Mouse (Mus musculus) myocyte (in vitro differentiated cells): ENCODE results near the gene Vmn1r54.

Source experiments
- E2F4 ChIP-seq: IDR thresholded peaks from one replicate; pipeline ENCODE4 v1.6.1; 2011; ENCODE audit warnings: mild to moderate bottlenecking, control low read depth, moderate library complexity; ENCODE audit not compliant: insufficient read depth
- MYOD1 ChIP-seq, 3 experiments: IDR thresholded peaks; one replicate each; pipeline ENCODE4 v1.6.1; 2011; ENCODE audit warnings: control low read depth in 2 of 3, low read depth in 2 of 3, mild to moderate bottlenecking in 2 of 3, moderate library complexity in 1 of 3; ENCODE audit not compliant: insufficient read length in 2 of 3, control insufficient read depth in 1 of 3
- POLR2A ChIP-seq: IDR thresholded peaks from one replicate; pipeline ENCODE4 v1.6.1; 2011; ENCODE audit warnings: low read depth, mild to moderate bottlenecking, control low read depth, moderate library complexity; ENCODE audit not compliant: insufficient read length
- SRF ChIP-seq: IDR thresholded peaks from one replicate; pipeline ENCODE4 v1.6.1; 2011; ENCODE audit warnings: low read depth; ENCODE audit not compliant: control insufficient read depth, insufficient read length
- TCF12 ChIP-seq: IDR thresholded peaks from one replicate; pipeline ENCODE4 v1.6.1; 2011; ENCODE audit warnings: mild to moderate bottlenecking, control low read depth; ENCODE audit not compliant: poor library complexity, insufficient read depth, severe bottlenecking
- TCF3 ChIP-seq: IDR thresholded peaks from one replicate; pipeline ENCODE4 v1.6.1; 2011; ENCODE audit warnings: low read depth, control low read depth; ENCODE audit not compliant: insufficient read length

DNA sequence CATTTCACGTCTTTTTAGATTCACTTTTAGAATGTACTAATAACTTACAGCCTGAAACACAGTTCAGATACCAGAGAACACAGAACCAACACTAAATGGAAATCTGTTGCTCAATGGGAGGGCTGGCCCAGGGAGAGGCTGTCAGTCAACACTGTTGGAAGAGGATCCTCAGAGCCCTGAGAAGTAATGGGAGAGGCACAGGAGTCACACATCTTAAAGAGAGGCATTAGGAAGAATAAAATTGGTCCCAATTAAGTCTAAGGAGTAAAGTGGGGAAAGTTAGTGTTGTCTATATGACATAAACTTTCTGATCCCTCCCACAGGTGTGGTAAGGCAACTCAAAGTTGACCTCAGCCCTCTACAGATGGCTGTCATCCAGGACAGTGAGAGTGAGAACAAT, at the start of gene Vmn1r54:
- TF ChIP-seq POLR2A (no peak), TCF3 (no peak), E2F4 (no peak), MYOD1 (IDR thresholded peaks at IDR 0.05; ENCODE audit: control insufficient read depth in 1 of 3, insufficient read length in 2 of 3, low read depth in 2 of 3) (no peak), SRF (no peak), TCF12 (no peak)
